Mouse (Mus musculus): ENCODE measurements around the gene Popdc2. TPM values are rescaled to one million over a fixed set of nuclear protein-coding genes. Genes with fewer than 3 reads are reported as not detected.

Popdc2 gene
- polyA plus RNA-seq, 1 experiment from 2014 or later = 5.7 TPM

GRCm38 (mm10) chr16:38408416-38408815 lies 46.4 kb downstream of the Popdc2 start:
- ATAC-seq (replicated peaks; ENCODE audit: low FRiP score) = no peak
- no peaks in the 10 kb centered on the region for H3K27me3 ChIP-seq
- H3K9ac ChIP-seq = no peak overlapping the region
- 96% methylated on average over 8 of the region's 8 CpGs for WGBS
- no peaks in the 10 kb centered on the region for H3K9me3 ChIP-seq (replicated peaks)
- H3K27ac ChIP-seq = no peak overlapping the region
- H3K4me2 ChIP-seq = no peak overlapping the region
- no peaks in the 10 kb centered on the region for H3K4me1 ChIP-seq
- no peaks in the 10 kb centered on the region for H3K36me3 ChIP-seq
- H3K4me3 ChIP-seq (replicated peaks) = no peak overlapping the region

- H3K27me3 ChIP-seq = no peaks in the 10 kb centered on the region
- H3K36me3 ChIP-seq = no peaks in the 10 kb centered on the region
- no peak for ATAC-seq (replicated peaks; ENCODE audit: low FRiP score)
- H3K4me1 ChIP-seq = no peaks in the 10 kb centered on the region
- no peak overlapping the region for H3K27ac ChIP-seq
- no peak overlapping the region for H3K9ac ChIP-seq
- H3K4me3 ChIP-seq (replicated peaks) = no peak overlapping the region
- H3K9me3 ChIP-seq (replicated peaks) = no peaks in the 10 kb centered on the region
- H3K4me2 ChIP-seq = no peak overlapping the region
- 83% methylated on average over 7 of the region's 7 CpGs for WGBS
Observed at GRCm38 (mm10) chr16:38414953-38415352, 52.9 kb downstream of the Popdc2 start.

GRCm38 (mm10) chr16:38425374-38425773 lies 63.4 kb downstream of the Popdc2 start:
- Histone ChIP-seq H3K4me2 (no peak overlapping the region), H3K4me3 (replicated peaks) (no peak overlapping the region), H3K4me1 (peaks cover 4% of the 10 kb centered on the region; the same call in 1 of the 2 replicates), H3K27me3 (no peaks in the 10 kb centered on the region), H3K9me3 (replicated peaks) (no peaks in the 10 kb centered on the region), H3K36me3 (no peaks in the 10 kb centered on the region), H3K9ac (no peak overlapping the region), H3K27ac (no peak overlapping the region)
- no peak for ATAC-seq (replicated peaks; ENCODE audit: low FRiP score)
- WGBS = 68% methylated on average over 2 of the region's 2 CpGs

GRCm38 (mm10) chr16:38425799-38426198 lies 63.8 kb downstream of the Popdc2 start:
- peaks cover 4% of the 10 kb centered on the region; the same call in 1 of the 2 replicates for H3K4me1 ChIP-seq
- H3K9ac ChIP-seq = no peak overlapping the region
- H3K27me3 ChIP-seq = no peaks in the 10 kb centered on the region
- no peaks in the 10 kb centered on the region for H3K36me3 ChIP-seq
- no peak overlapping the region for H3K4me3 ChIP-seq (replicated peaks)
- H3K9me3 ChIP-seq (replicated peaks) = no peaks in the 10 kb centered on the region
- H3K27ac ChIP-seq = no peak overlapping the region
- no peak for ATAC-seq (replicated peaks; ENCODE audit: low FRiP score)
- no peak overlapping the region for H3K4me2 ChIP-seq
- WGBS = 76% methylated on average over 1 of the region's 1 CpGs

Other genes starting within 250 kb of the Popdc2 start
- gene Nr1i2, start 67.4 kb upstream of the Popdc2 start, polyA plus RNA-seq (2015; fragmentation: Nextera tagmentation; extraction: Ambion mirVana) = 0.35 and 0.49 TPM in 2 replicates
- gene Maats1, start 20.1 kb upstream of the Popdc2 start, polyA plus RNA-seq (2015; fragmentation: Nextera tagmentation; extraction: Ambion mirVana) = 0.14 and 0.27 TPM in 2 replicates
- gene Cox17, start 15.2 kb upstream of the Popdc2 start, polyA plus RNA-seq (2015; fragmentation: Nextera tagmentation; extraction: Ambion mirVana) = 167 and 189 TPM in 2 replicates
- not detected in 2 replicates for gene Gm21987, start 15.2 kb upstream of the Popdc2 start, polyA plus RNA-seq (2015; fragmentation: Nextera tagmentation; extraction: Ambion mirVana)
- 3.9 and 4.2 TPM in 2 replicates for gene Pla1a, start 70.9 kb downstream of the Popdc2 start, polyA plus RNA-seq (2015; fragmentation: Nextera tagmentation; extraction: Ambion mirVana)
- 93.2 and 102 TPM in 2 replicates for gene Adprh, start 90.5 kb downstream of the Popdc2 start, polyA plus RNA-seq (2015; fragmentation: Nextera tagmentation; extraction: Ambion mirVana)
- 0.29 and 0.50 TPM in 2 replicates for gene Cd80, start 93.4 kb downstream of the Popdc2 start, polyA plus RNA-seq (2015; fragmentation: Nextera tagmentation; extraction: Ambion mirVana)
- 32.1 and 32.3 TPM in 2 replicates for gene Timmdc1, start 160.5 kb downstream of the Popdc2 start, polyA plus RNA-seq (2015; fragmentation: Nextera tagmentation; extraction: Ambion mirVana)
- gene Poglut1, start 188.0 kb downstream of the Popdc2 start, polyA plus RNA-seq (2015; fragmentation: Nextera tagmentation; extraction: Ambion mirVana) = 58.0 and 60.6 TPM in 2 replicates
- 118 and 125 TPM in 2 replicates for gene Tmem39a, start 196.5 kb downstream of the Popdc2 start, polyA plus RNA-seq (2015; fragmentation: Nextera tagmentation; extraction: Ambion mirVana)

Measured in kidney, embryonic 15.5 days (tissue).